Mouse (Mus musculus) right cerebral cortex, postnatal 4 days (tissue): ENCODE results near the gene Spsb1.

Experiments used
- DNase-seq: peaks from one replicate; pipeline ENCODE4 v3.0.0-alpha.2; 2022

Gene Spsb1

DNA sequence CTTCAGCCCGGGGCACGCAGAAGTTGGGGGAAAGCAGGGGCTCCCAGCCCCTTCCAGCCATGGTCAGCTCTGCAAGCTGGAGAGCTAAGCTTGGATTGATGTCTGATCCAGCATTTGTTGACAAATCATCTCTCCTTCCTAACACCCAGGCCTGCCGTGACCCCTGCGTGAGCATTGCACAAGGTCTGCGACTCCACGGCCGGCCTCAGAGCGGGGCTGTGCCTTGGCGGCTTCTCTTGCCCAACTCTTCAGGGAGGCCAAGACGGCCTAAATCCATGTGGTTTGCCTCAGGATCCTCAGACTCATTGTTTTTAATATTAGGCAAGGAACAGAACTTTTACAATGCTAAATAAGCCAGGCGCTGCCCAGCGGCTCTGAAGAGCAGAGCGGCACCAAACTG is 3.6 kb downstream of the Spsb1 start:
- DNase-seq: no peak

DNA sequence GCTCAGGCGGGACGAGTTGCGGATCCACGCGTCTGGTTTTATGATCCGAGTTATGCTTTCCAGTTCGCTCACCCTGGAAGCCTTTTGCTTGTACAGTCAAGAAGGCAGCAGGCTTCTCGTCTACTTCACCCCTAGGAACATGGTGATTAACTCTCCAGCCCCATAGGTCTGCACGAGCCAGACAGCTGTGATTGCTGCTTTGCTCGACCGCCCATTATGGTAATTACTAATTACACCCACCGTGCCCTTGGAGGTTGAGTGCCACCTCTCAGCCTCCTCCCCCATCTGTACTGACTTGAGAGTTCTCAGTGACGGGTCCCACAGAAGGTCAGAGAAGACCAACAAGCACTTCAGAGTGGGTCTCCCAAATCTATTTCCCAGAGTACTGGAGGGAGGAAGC is 5.2 kb downstream of the Spsb1 start:
- DNase-seq: no peak

DNA sequence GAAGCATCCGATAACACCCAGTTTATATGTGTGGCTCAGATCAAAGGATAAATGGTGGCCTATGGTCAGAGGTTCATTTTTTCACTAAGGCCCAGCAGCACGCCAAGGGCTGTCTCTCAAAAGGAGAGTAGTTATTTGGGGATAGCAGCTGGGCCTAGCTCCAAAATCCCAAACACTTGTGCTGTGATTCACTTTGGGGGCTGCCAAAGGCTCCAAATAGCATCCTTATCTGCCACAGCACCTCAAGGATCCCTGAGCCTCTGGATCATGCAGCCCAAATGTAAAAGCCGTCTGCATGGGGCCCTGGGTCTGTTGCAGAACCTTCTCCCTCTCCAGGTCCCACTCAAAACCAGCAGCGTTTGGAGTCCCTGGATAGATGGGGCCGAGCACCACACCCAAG is 6.7 kb downstream of the Spsb1 start:
- no peak for DNase-seq

DNA sequence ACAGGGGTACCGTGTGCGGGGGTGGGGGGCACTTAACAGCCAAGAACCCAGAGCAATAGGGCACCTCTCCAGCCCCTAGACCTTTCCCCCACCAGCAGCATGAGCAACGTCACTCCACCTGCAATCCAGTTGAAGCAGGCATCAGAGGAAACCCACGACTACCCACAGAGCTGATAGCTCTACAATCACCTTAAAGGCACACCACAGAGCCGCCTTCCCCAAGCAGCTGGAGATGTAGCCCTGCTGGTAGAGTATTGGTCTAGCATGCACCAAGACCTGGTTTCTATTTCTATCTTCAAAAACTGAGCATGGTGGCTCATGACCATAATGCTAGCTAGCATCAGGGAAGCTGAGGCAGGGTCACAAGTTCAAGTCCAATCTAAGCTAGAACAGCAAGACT is 7.4 kb downstream of the Spsb1 start:
- no peak for DNase-seq

DNA sequence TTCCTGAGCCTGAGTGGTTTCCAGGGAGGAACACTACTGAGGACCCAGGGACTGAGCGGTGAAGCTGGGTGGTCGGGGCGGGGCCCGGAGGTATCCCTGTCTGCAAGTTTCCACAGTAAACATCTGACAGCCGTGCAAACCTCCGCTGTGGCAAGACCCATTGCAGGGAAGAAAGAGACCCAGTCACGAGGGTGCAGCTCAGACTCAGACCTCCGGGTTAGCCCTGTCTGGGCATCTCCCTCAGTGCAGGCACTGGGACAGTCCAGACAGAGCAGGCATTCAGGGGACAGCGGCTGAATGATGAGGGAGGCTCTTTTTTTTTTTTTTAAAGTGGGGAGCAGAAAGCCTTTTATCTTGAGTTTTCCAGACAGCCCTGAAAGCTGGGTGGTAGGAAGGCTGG is 9.6 kb downstream of the Spsb1 start:
- no peak for DNase-seq

DNA sequence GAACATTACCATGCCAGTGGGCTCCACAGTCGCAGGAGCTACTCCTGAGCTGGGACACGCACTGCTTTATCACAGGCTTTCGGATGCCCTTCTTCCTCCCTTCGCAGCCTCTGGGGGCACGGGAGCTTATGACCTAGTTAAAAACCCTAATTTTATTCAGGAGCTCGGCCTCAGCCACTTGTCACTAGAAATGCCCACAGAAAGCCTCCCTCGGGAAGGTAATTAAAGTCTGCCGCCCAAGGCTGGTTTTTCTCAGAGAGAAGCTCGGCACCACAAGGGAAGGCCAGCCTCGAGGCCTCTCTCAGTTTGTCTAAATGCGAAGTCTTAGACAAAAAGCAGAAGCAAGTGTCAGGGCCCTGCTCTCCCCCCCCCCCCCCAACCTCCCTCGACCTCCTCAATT is 10.6 kb downstream of the Spsb1 start:
- no peak for DNase-seq

DNA sequence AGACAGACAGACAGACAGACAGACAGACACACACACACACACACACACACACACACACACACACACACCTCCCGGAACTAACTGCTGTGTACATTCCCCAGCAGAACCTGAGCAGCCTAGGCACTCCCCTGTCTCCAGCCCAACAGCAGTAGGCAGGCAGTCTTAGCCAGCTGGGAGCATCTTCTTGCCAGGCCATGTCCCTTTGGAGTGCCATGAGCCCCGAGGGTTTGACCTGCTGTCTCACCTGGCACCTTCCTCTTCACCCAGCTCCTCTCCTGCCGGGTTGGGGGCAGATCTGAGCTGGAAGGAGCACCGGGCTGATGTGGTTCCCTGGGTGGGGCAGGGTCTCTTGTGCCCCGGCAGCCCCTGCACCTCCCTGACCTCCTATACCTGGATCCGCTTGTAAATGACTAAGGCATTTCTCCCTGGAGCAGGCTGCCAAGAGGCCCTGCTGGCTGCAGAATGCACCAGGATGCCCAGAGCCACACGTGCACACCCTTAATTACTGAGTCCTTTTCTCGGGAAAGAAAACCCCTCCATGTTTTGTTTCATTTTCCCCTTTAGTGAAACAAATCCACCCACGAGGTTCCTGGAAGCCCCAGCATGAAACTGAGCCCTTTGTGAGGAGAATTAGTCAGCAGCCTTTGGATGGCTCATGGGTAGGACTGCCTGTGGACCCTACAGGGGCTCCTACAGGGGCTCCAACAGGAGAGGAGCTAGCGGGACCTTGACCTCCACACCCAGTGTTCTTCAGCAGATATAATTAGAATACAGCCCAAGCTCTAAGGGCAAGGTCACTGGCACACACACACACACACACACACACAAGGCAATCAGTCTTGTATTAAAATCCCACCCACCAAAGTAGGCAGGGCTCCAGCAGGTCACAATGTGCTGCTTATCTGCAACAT is 11.8 kb downstream of the Spsb1 start:
- no peak for DNase-seq

DNA sequence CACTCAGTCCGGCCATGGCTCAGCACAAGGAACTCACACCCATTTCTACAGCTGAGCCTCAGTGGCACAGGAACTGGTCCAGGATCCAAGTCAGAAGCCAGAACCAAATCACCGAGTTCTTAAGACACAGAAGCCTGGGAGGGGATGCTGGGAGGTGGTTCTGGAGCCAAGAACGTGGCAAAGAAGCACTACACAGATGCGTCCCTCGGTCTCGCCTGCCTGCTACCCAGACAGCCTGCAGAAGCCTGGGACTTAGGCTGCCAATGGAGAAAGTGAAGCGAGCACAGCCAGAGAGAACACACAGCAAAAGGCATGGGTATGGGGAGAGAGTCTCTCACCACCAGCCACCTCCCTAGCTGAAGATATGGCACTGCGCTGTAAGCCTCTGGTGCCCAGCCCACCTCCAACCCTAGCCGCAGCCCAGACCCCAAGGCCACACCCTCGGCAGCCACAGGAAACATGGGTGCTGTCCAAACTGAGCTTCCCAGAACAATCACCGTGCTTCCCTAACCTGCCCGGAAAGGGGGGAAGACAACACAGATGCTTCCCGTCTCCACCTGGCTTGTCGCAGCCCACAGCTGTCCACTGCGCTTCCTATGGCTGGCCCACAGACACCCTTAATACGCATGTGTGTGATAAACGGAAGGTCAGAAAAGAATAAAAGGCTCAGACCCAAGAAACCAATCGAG is 13.6 kb downstream of the Spsb1 start:
- DNase-seq: no peak

DNA sequence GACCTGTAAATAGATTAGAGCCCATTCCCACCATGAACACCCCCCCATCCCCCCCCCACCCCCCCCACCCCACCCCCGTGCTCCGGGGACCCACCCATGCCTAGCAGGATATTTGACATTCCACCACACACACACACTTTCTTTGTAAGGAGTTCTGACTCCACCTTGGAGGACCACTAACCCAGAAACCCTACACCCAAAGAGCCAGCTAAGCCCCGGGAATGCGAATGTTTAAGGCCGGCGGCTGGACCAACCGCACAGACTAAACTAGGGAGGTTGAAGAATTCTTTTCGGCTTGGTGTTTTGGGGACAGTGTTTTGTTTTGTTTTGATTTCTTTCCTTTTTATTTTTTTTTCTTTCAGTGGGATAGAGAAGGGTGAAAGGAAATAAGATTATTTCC is 16.1 kb downstream of the Spsb1 start:
- no peak for DNase-seq

DNA sequence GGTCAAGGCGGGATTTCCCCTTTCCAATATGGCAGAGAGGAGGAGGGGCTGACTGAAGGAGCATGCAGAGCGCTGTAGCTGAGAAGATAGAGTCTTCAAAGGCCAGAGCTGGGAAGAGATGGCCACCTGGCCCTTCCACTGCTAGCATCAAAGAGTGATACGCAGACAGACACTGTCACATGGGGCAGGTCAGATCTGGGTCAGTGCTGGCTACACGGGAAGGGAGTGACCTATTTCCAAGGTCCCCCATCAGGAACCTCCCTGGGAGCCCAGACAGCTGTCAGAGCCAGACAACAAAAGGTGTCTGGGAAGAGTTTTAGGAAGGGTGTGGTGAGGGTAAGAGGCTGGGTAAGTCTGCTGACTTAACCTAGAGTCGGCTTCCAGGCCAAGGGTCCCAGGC is 17.9 kb downstream of the Spsb1 start:
- DNase-seq: no peak

DNA sequence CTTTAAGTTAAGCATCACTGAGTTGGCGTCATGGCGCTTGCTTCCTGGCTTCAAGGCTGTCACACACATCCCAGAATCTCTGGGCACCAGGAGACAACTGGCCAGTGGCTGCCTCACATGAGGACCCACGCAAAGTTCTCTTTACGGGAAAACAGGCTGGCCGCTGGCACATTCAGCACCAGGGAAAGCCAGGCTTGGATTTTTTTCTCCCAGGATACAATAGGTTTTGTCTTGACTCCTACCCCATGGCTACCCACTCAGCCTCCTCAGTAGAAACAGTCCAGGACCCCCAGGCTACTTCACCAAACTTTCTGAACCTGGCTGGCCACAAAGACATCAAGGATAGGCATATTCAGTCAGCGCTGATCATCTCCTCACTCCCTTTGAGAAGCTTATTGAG is 19.4 kb downstream of the Spsb1 start:
- no peak for DNase-seq

DNA sequence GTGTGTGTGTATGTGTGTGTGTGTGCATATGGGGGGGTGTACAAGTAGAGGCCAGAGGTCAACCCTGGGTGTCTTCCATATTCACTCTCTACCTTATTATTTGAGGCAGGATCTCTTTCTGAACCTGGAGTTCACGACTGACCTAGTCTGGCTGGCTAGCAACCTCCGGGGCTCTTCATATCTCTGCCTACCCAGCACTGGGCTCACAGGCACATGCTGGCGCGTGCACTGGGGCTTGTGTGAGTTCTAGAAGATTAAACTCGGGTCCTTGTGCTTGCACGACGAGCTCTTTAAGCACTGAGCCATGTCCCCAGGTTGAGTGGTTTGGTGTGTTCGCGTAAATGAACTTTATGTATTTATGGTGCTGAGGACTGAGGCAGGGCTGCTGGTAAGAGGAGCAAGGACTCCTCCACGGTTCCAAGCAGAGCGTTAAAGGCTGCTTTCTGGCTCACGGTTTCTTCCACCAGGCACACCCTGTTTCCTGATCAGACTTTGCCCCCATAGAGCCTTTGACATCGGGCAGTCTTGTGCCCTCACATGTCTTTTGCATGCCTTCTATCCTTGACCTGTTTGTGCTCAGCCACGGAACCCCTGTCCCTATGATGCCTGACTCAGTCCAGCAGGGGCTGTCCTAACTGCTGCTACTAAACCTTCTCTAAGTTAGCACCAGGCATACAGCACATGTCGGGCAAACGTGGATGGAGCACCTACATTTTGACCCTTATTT is 21.2 kb downstream of the Spsb1 start:
- no peak for DNase-seq

DNA sequence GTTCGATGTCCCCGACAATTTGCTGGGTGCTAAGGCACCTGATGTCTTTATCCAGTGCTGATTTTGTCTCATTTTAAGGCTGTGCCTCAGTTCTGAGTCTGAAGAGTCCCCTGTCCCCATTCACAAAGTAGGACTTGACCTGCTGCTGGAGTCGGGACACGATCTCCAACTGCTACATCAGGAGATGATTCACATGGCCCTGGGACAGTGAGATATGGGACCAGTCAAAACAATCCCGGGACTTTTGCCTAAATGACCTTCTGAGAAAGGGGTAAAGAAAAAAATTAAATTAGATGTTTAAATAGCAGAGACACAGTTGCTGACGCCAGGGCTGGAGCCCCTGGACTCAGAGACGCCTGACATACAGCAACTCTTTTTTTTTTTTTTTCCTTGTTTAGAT is 21.8 kb downstream of the Spsb1 start:
- DNase-seq: no peak

DNA sequence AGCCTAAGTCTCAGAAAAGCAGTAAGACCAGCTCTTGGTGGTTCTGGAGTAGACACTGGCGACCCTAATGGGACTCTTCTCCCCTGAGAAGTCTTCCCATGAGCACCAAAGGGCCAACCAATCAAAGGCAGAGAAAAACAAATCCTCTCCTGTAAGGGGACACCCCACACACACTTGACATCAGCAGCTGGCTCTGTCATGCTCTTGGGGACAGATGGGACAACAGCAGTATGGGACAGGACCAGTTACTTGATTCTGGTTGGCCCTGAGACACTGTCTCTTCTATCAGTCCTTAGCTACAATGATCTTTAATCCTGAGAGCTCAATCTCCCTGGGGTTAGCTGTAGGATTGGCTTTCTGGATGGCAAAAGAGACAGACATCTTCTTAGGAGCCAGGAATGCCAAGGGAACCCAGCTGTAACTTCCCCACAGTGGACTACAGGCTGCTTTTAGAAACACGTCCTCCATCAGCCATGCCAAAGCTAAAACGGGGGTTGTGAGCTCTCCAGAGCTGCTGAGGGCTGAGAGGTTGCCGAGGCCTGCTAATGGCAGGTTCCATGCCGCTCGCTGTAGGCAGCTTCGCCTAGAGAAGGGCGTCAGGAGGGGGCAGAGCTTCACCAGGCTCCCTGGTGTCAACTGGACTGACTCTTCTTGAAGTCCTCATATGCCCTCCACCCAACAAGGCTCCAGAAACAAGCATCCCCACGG is 22.6 kb downstream of the Spsb1 start:
- no peak for DNase-seq

DNA sequence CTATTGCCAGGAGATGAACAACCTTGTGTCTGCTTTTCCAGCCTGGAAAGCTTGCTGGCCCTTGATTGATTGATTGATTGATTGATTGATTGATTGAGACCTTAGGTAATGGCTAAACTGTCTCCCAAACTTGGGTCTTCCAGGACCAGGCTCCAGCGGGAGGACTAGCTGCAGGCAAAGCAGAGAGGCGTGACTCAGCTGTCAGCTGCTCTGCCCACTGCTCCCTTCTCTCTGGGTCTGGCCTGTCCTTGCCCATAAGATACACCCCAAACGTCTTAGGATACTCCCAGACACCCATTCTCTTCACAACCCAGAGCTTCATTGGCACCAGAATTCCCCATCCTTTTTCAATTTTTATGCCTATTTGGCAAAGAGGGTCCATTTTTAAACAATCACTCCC is 24.1 kb downstream of the Spsb1 start:
- DNase-seq: no peak

DNA sequence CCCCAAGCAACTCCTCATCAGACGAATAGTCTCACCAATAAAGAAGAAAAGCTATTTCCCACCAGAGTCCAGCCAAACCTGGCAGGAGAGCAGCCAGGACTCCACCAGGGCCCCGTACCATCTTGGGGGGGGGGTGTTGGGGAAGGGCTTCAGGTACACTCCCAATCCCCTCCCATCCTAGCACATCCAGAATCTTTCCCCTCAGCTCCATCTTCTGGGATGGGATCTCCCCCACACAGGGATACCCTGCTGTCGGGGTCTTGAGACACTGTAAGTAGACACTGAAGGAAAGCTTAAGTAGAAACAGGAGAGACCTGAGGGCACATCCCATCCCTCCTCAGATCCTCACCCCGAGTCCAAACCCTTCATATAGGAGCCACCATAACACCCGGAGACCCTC is 31.8 kb downstream of the Spsb1 start:
- DNase-seq: no peak

DNA sequence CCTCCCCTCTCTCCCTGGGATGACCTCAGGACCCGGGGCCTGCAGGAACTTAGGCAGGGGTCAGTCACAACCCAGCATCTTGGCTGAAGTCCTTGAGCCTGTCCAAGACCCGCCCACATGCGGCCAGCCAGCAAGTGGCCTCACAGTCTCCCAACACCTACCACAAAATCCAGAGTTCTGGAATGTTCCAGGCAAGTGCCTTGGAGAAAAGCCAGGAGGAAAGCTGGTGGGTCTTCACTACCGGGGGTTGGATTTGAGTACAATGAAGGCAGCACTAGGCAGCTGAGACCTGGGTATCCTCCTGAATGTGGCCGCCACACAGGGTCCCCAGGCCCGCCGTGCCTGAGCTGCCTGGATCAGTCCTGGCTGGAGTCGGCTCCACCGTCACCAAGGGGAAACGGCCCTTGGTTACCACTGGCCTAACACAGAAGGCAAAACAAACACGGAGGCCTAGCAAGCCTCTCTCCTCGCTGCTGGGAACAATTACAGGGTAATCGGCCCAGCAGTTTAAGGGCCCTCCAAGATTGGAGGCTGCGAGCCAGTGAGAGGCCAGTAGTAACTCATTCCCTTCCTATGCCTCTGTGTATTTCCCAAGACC is 32.6 kb downstream of the Spsb1 start:
- no peak for DNase-seq

DNA sequence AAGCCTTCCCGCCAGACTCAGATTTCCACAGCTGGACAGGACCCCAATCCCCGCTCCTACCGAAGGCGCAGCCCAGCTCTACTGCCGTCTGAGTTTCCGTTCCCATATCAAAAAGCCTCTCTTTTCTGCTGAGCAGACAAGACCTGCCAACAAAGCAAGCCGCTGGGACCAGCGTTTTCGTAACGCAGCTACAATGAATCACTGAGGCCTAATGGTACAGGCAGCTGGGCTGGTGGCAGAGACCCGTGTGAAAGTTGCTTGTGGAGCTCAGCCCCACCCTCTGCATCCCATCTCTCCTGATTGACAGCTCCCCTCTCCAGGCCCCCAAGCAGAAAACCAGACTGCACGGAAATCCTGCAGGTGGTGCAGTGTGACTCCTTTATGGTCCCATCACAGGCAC is 34.0 kb downstream of the Spsb1 start:
- no peak for DNase-seq

DNA sequence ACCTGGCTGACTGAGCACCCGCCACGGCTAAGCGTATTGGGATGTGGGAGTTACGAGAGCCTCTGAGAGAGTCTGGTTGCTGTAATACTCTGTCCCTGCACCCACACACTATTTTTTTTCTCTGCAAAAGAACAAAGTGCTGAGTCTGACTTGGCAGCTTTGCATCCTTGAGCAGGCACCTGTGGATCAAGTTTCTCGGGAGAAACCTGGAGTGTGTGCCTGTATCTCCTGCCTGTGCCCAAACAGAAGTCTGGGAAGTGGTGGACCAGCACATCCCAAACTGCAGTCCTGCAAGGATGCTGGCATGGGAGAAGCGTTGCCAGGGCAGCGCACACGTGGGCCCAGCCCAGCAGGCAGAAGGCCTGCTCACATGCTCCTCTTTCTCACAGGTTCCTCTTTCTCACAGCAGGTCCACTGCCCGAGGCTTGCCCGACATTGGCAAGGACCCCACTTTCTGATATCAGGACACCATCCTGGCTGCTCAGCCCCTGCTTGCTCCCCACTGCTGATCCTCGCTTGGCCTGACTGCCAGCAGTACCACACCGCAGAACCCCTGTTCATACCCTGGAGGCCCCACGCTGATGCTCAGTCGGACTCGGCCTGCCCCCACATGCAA is 36.3 kb downstream of the Spsb1 start:
- DNase-seq: no peak

DNA sequence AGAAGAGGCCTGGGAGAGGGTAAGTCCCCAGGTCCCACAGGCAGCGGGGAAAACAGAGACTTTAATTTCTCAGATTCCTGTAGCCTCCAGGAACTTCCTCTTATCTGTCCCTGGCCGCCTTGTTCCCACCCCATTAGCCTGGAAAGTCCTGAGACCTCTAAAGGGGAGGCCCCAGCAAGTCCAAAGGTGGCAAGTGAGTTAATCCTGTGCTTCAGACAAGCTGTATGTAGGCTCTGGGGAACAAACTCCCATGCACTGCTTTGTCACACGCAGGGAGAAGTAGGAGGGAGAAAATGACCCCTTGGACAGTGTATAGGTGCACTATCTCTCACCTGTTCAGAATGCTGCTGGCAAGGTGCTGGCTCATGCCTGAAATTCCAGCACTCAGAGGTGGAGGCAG is 38.0 kb downstream of the Spsb1 start:
- no peak for DNase-seq

DNA sequence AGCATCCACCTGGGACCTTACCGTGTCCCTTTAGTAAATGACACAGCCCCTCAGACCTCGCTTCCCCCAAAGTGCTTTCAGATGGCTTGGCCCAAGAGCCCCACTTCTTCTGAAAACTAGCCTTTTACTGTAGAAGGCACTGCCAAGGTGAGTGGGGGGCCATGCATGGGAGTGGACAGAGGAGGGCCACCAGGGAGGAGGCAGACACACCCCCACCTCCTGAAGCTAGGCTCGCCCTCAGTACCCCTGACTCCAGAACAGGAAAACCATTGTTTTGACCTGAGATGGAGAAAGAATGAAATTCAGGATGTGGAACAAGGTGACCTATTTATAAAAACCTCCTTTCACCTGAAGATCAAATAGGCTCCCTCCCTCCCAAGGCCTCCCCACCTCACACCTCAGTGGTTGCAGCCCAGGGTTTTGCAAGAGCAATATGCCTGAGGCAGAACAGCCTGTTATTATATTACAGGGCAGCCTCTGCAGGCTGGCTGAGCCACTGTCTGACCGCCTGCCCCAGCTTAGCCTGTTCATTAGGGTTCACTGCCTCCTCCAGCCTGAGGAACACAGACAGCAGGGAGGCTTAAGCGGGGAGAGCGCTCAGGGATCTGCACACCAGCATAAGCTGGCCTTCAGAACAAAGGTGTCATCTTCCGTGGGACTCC is 41.0 kb downstream of the Spsb1 start:
- DNase-seq: no peak

DNA sequence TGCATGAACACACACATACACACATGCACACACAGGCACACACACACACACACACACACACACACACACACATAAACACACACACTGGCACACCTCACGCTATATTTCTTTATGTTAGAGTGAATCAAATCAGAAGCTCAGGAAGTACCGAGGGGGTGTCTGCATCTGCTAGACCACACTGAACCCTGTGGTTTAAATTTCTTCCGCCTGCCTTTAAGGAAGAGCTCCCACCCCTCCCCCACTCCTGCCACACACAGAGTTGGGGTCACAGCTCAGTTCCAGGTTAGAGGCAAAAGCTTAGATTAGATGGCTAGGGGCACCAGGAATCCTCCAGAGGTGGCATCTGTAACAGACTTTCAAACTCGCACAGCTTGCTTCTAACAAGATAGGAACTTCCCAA is 42.4 kb downstream of the Spsb1 start:
- DNase-seq: no peak
